Mouse (Mus musculus): ENCODE measurements around the gene Phf21a. TPM values are rescaled to one million over a fixed set of nuclear protein-coding genes. Genes with fewer than 3 reads are reported as not detected.
"Not testable (repeated sequence)": the region's sequence is repeated elsewhere in the genome, so short reads cannot be mapped to it uniquely, and the experiment has no call there.

The Phf21a gene
- polyA plus RNA-seq, 1 experiment from 2014 or later, result 5.6 TPM

- no peak for ATAC-seq
- H3K4me3 ChIP-seq, result no peak overlapping the region
- H3K36me3 ChIP-seq, result no peaks in the 10 kb centered on the region
- 65% methylated on average over 8 of the region's 8 CpGs for WGBS (ENCODE audit: insufficient replicate concordance)
- no peak overlapping the region for H3K27ac ChIP-seq
- H3K27me3 ChIP-seq (replicated peaks), result peaks cover 100% of the 10 kb centered on the region
- H3K4me2 ChIP-seq, result no peak overlapping the region
- H3K9ac ChIP-seq, result no peak overlapping the region
- no peaks in the 10 kb centered on the region for H3K9me3 ChIP-seq (replicated peaks)
- H3K4me1 ChIP-seq, result peaks cover 35% of the 10 kb centered on the region
Observed at GRCm38 (mm10) chr2:92391116-92391515, 298.2 kb downstream of the Phf21a start.

GRCm38 (mm10) chr2:92391703-92392317, 298.9 kb downstream of the Phf21a start:
- no peak overlapping the region; the same call in 1 of the 2 replicates for H3K9ac ChIP-seq
- H3K4me3 ChIP-seq, result peak overlapping the region; percentile 34
- WGBS (ENCODE audit: insufficient replicate concordance), result 31% methylated on average over 11 of the region's 11 CpGs
- H3K27me3 ChIP-seq (replicated peaks), result peaks cover 100% of the 10 kb centered on the region
- H3K4me2 ChIP-seq, result peak overlapping the region; percentile 46
- peaks cover 35% of the 10 kb centered on the region for H3K4me1 ChIP-seq
- no peaks in the 10 kb centered on the region for H3K9me3 ChIP-seq (replicated peaks)
- ATAC-seq, result no peak
- H3K27ac ChIP-seq, result no peak overlapping the region
- no peaks in the 10 kb centered on the region for H3K36me3 ChIP-seq

- no peak overlapping the region; the same call in none of the 2 replicates for H3K9ac ChIP-seq
- H3K27ac ChIP-seq, result no peak overlapping the region
- no peaks in the 10 kb centered on the region for H3K9me3 ChIP-seq (replicated peaks)
- ATAC-seq, result no peak
- H3K4me1 ChIP-seq, result peaks cover 35% of the 10 kb centered on the region
- H3K27me3 ChIP-seq (replicated peaks), result peaks cover 100% of the 10 kb centered on the region
- H3K4me2 ChIP-seq, result peak overlapping the region; percentile 46
- 4% methylated on average over 26 of the region's 26 CpGs for WGBS (ENCODE audit: insufficient replicate concordance)
- no peaks in the 10 kb centered on the region for H3K36me3 ChIP-seq
- H3K4me3 ChIP-seq, result peak overlapping the region; percentile 34
Observed at GRCm38 (mm10) chr2:92392318-92393264, 299.7 kb downstream of the Phf21a start.

GRCm38 (mm10) chr2:92395535-92395934, 302.6 kb downstream of the Phf21a start:
- Histone ChIP-seq H3K9me3 (replicated peaks) (no peaks in the 10 kb centered on the region), H3K27ac (no peak overlapping the region), H3K27me3 (replicated peaks) (peaks cover 90% of the 10 kb centered on the region), H3K4me2 (no peak overlapping the region), H3K4me1 (peaks cover 12% of the 10 kb centered on the region), H3K4me3 (no peak overlapping the region), H3K9ac (no peak overlapping the region), H3K36me3 (no peaks in the 10 kb centered on the region)
- WGBS (ENCODE audit: insufficient replicate concordance), result 63% methylated on average over 3 of the region's 3 CpGs
- ATAC-seq, result no peak

- Histone ChIP-seq H3K9ac (no peak overlapping the region), H3K4me1 (peaks cover 9% of the 10 kb centered on the region), H3K27ac (no peak overlapping the region), H3K9me3 (replicated peaks) (no peaks in the 10 kb centered on the region), H3K27me3 (replicated peaks) (peaks cover 90% of the 10 kb centered on the region), H3K4me2 (no peak overlapping the region), H3K36me3 (no peaks in the 10 kb centered on the region), H3K4me3 (no peak overlapping the region)
- ATAC-seq, result no peak
- WGBS (ENCODE audit: insufficient replicate concordance), result 44% methylated on average over 1 of the region's 1 CpGs
Observed at GRCm38 (mm10) chr2:92397436-92397835, 304.5 kb downstream of the Phf21a start.

GRCm38 (mm10) chr2:92399877-92400276, 307.0 kb downstream of the Phf21a start:
- not testable (repeated sequence) for H3K4me1 ChIP-seq; H3K4me2 ChIP-seq; H3K9ac ChIP-seq; ATAC-seq; H3K27ac ChIP-seq; H3K4me3 ChIP-seq; H3K9me3 ChIP-seq (replicated peaks)
- H3K36me3 ChIP-seq, result peaks cover 14% of the 10 kb centered on the region
- H3K27me3 ChIP-seq (replicated peaks), result peaks cover 67% of the 10 kb centered on the region
- 51% methylated on average over 3 of the region's 4 CpGs for WGBS (ENCODE audit: insufficient replicate concordance)

GRCm38 (mm10) chr2:92400682-92401081, 307.8 kb downstream of the Phf21a start:
- Histone ChIP-seq H3K4me1 (peaks cover 9% of the 10 kb centered on the region), H3K9ac (peak overlapping the region; percentile 43; the same call in 1 of the 2 replicates), H3K27me3 (replicated peaks) (peaks cover 59% of the 10 kb centered on the region), H3K9me3 (replicated peaks) (no peaks in the 10 kb centered on the region), H3K4me2 (peak overlapping the region; percentile 69), H3K4me3 (peak overlapping the region; percentile 60), H3K36me3 (peaks cover 22% of the 10 kb centered on the region), H3K27ac (no peak overlapping the region)
- 6% methylated on average over 22 of the region's 22 CpGs for WGBS (ENCODE audit: insufficient replicate concordance)
- ATAC-seq, result no peak

- H3K27ac ChIP-seq, result no peak within 1 kb of the TSS
- H3K4me1 ChIP-seq, result peaks cover 9% of the 10 kb centered on the region
- H3K4me2 ChIP-seq, result peak within 1 kb of the TSS; percentile 69
- peak; percentile 56 for ATAC-seq
- WGBS (ENCODE audit: insufficient replicate concordance), result 4% methylated on average over 34 of the region's 59 CpGs
- peak within 1 kb of the TSS; percentile 60 for H3K4me3 ChIP-seq
- peaks cover 55% of the 10 kb centered on the region for H3K27me3 ChIP-seq (replicated peaks)
- peaks cover 26% of the 10 kb centered on the region for H3K36me3 ChIP-seq
- no peaks in the 10 kb centered on the region for H3K9me3 ChIP-seq (replicated peaks)
- peak within 1 kb of the TSS; percentile 43; the same call in 1 of the 2 replicates for H3K9ac ChIP-seq
Observed at GRCm38 (mm10) chr2:92401091-92401561, 308.2 kb downstream of the Phf21a start, which contains the start of gene Mapk8ip1. Gene Mapk8ip1, minus strand, starts transcription at chr2:92401263.

- H3K4me2 ChIP-seq, result no peak overlapping the region
- H3K27ac ChIP-seq, result no peak overlapping the region
- H3K27me3 ChIP-seq (replicated peaks), result peaks cover 38% of the 10 kb centered on the region
- H3K9ac ChIP-seq, result no peak overlapping the region
- no peak for ATAC-seq
- H3K9me3 ChIP-seq (replicated peaks), result no peaks in the 10 kb centered on the region
- H3K4me3 ChIP-seq, result no peak overlapping the region
- peaks cover 40% of the 10 kb centered on the region for H3K36me3 ChIP-seq
- WGBS (ENCODE audit: insufficient replicate concordance), result 70% methylated on average over 4 of the region's 4 CpGs
- H3K4me1 ChIP-seq, result peaks cover 9% of the 10 kb centered on the region
Observed at GRCm38 (mm10) chr2:92402591-92403326, 309.8 kb downstream of the Phf21a start.

GRCm38 (mm10) chr2:92403776-92404319, 310.9 kb downstream of the Phf21a start:
- Histone ChIP-seq H3K4me2 (no peak overlapping the region), H3K27ac (no peak overlapping the region), H3K9me3 (replicated peaks) (no peaks in the 10 kb centered on the region), H3K9ac (no peak overlapping the region), H3K4me3 (no peak overlapping the region), H3K27me3 (replicated peaks) (peaks cover 37% of the 10 kb centered on the region), H3K36me3 (peaks cover 51% of the 10 kb centered on the region), H3K4me1 (peaks cover 9% of the 10 kb centered on the region)
- ATAC-seq, result no peak
- 82% methylated on average over 5 of the region's 5 CpGs for WGBS (ENCODE audit: insufficient replicate concordance)

- no peak overlapping the region for H3K4me2 ChIP-seq
- H3K36me3 ChIP-seq, result peaks cover 60% of the 10 kb centered on the region
- H3K4me3 ChIP-seq, result no peak overlapping the region
- H3K27me3 ChIP-seq (replicated peaks), result peaks cover 28% of the 10 kb centered on the region
- H3K9ac ChIP-seq, result no peak overlapping the region; the same call in 1 of the 2 replicates
- no peak overlapping the region for H3K27ac ChIP-seq
- H3K9me3 ChIP-seq (replicated peaks), result no peaks in the 10 kb centered on the region
- peaks cover 9% of the 10 kb centered on the region for H3K4me1 ChIP-seq
- no peak for ATAC-seq
- 78% methylated on average over 6 of the region's 6 CpGs for WGBS (ENCODE audit: insufficient replicate concordance)
Observed at GRCm38 (mm10) chr2:92404737-92405136, 311.8 kb downstream of the Phf21a start.
